Mouse (Mus musculus) leukemia stem cell, adult 10-12 weeks (primary cell): ENCODE measurements around the gene Scgb1c1. TPM values are rescaled to one million over a fixed set of nuclear protein-coding genes. Genes with fewer than 3 reads are reported as not detected.

Source experiments
- polyA plus RNA-seq: library from polyadenylated mRNA; stranded (reverse); fragments of >175 nt; gene quantifications from 2 replicates; pipeline ENCODE4 v1.2.3, GENCODE M21; 2012; ENCODE audit warnings: low replicate concordance

Scgb1c1 gene
- not detected in 2 replicates for polyA plus RNA-seq

DNA sequence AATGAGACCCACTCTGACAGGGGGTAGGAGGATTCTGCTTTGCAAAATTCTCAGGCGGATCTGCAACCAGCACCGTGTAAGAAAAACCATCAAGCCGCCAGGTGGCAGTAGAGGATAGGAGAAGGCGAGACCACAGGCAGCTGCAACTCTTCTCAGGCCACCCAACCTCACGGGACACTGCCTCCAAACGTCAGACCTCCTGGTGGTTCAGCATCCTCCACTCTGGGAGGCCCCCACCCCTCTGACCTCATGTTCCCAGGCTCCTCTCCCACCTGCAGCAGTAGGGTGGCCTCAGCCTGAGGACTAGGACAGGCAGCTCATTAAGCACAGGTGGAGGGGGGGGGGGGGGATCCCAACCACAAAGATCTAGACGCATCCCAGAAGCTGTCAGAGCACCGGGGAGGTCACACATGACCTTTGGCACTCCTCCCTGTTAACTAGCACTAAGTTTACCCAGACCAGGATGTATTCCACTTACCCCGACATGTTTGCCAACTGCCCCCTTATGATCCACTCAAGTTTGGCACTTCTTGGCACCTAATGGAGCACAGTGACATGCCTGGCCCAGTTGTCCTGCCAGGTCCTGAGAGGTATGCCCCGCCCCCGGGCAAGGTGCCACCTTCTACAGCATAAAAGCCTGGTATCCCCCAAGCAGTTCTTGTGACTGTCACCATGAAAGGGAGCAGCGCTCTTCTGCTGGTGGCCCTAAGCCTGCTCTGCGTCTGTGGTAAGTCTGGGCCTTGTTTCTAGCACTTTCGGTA is at the start of gene Scgb1c1:
TSS of gene Scgb1c1 (plus strand) at position 643 of the 761 bp plus-strand sequence.

DNA sequence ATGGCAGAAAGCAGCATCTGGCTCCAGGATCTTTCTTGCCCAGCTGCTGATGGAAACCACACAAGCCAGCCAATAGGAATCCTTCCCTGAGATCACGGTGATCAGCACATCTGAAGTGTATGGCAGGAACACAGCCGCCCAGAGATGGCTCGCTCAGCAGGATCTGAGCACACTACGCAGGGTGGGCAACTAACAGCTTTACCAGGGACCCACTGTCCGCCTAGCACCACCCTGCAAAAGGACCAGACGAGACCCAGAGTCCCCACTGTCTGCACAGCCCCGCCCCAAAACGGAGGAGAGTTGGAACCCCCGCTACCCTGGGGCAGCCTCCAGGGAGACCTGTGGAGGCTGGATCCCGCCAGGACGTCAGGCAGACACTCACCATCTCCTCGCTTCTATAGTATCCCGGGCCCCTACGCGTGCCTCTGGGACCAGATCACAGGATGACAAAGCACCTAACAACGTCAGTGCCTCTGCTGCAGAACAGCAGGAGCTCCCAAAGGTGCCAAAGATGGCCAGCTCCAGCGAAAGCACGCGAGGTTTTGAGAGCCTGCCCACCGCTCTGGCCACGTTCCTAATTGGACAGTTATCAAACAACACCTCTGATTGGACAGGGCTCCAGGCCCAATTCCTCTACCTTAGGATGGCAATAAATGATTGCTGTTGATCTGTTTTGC is 23.6 kb upstream of the Scgb1c1 start, which contains the start of gene Zfp941:
TSS of gene Zfp941 (minus strand) at position 526 of the 677 bp plus-strand sequence.

DNA sequence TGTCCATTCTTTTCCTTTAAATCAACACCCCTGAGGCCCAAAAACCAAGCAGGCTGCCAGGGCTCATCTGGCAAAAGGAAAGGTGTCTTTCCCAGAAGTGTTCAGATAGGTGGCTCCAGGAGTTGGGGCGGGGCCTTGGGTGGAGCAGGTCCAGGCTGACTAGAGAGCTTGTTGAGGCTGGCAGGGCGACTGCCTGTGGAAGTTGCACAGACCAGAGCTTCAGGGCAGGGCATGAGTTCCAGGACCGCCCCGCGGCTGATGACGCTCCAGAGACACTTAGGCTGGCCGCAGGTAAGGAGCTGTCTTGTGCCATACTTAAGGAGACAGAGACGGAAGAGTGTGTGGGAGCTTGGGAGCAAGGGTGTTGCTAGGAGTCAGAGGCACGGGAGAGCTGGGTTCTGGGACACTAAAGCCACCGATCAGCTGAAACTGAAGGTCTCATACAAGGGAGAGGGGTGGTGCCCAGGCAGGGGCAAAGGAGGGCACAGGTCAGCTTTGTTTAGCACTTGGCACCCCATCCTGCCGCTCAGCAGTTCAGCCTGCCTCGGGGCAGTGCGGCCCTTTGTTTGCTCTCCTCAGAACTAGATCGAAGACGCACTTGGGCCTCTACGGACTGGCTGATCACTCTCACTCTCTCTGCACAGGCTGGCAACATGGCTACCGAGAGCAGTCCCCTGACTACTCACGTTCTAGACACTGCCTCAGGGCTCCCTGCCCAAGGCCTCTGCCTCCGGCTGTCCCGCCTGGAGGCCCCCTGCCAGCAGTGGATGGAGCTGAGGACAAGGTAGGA is 10.2 kb upstream of the Scgb1c1 start, which contains the start of gene Urah:
TSS of gene Urah (plus strand) at position 51 of the 790 bp plus-strand sequence.

DNA sequence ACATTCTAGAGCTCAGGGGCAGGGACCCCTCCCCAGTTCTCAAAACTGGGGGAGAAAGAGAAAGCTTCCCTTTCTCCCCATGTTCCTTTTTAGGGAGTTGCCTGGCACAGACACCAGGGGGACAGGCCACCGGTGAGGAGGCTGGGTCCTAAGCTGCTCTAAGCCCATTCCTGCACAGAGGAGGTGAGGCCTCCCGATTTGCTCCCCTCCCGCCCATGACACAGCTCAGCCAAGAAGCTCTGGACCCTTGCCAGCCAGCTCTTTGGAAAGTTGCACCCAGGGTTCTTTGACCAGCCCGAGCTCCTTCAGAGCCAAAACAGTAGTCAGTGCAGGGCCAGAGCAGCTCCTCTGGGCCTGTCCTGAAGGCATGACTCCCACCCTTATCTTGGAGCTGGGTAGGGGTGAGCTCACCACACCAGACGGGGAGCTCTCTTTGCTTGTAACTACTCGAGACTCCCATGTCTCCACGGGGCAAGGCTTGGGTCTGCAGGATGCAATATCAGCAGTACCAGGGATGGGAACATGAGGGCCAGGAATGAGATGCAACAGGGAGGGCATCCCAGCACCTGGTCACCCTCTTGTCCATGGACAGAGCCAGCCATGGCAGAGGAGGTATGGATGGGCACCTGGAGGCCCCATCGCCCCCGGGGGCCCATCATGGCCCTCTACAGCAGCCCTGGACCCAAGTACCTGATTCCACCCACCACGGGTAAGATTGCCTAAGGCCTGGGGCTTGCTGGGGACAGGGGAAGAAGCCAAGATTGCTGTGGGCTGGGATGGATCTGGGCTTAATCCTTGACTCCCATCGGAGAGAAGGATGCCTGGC is 2.6 kb downstream of the Scgb1c1 start, which contains the start of gene Odf3:
TSS of gene Odf3 (plus strand) at position 51 of the 826 bp plus-strand sequence.

DNA sequence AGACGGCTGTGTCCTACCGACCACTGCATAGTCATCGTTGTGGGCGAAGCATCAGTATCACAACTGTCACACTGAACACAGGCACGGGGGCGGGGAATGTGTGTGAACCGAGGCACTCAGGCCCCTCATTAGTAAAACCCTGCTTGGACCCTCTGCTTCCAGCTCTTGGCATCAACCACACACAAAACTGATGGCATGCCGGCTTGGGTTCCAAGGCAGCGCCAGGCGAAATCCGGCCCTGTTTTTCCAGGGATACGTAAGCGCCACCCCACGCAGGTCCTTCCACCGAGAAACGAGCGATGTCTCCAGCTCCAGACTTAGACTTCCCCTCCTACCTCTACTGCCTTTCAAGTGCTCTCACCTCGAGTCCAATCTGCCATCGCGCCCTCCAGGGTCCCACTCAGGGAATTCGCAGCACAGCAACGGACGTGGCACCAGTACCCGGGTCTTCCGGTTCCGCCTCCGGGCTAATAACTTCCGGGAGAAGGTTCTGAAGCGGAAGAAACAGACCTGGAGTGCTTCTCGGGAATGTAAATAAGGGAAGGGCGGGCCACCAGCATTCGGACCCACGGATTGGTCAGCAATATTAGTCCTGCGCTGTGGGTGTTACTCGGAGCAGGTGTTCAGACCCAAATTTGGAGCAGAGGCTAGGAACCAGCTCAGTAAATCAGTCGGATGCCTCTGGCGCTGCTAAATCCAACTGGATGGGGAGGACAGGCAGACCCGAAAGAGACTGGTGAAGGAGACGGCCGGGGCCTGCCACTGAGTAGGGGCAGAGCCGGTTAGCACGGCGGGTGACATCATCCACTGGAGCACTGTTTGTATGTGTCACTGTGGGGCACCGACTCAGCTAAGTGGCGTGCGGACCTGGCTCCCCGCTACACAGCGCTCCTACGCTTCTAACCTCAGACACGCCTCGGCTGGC is 10.8 kb downstream of the Scgb1c1 start, which contains the start of gene Gm45785:
TSS of gene Gm45785 (minus strand) at position 472 of the 925 bp plus-strand sequence.

DNA sequence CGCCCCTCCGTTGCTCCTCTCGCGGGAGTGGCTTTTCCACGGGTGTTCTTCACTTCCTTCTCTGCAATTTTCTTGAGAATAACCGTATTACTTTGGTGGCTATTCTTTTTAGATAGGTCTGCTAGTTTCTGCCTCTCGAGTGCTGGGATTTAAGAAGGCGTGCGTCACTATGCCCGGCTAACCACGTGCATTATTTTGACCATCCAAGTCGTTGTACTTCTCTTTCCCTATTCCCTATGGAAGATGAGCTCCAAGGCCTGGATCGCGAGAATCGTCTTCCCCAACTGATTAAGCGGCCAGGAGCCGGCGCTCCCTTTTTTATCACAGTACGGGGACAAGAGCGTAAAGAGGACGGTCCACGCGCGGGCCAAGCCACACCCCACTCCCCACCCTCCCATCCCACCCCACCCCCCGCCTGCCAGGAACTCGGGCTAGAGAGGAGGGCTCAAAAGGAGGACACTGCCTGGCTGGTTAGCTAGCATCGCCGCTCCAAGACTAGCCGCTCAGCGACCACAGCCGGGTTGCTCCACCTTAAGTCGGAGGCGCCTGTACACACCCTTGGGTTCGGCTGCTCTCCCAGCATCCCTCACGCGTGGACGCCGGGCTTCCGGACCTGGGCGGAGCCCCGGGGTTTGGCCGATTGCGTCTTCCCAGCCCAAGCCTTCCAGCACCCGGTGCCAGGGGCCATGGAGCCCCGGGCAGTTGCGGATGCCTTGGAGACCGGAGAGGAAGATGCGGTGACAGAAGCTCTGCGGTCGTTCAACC is 11.6 kb downstream of the Scgb1c1 start, which contains the start of gene Ric8a:
TSS of gene Ric8a (plus strand) at position 173 of the 765 bp plus-strand sequence.

DNA sequence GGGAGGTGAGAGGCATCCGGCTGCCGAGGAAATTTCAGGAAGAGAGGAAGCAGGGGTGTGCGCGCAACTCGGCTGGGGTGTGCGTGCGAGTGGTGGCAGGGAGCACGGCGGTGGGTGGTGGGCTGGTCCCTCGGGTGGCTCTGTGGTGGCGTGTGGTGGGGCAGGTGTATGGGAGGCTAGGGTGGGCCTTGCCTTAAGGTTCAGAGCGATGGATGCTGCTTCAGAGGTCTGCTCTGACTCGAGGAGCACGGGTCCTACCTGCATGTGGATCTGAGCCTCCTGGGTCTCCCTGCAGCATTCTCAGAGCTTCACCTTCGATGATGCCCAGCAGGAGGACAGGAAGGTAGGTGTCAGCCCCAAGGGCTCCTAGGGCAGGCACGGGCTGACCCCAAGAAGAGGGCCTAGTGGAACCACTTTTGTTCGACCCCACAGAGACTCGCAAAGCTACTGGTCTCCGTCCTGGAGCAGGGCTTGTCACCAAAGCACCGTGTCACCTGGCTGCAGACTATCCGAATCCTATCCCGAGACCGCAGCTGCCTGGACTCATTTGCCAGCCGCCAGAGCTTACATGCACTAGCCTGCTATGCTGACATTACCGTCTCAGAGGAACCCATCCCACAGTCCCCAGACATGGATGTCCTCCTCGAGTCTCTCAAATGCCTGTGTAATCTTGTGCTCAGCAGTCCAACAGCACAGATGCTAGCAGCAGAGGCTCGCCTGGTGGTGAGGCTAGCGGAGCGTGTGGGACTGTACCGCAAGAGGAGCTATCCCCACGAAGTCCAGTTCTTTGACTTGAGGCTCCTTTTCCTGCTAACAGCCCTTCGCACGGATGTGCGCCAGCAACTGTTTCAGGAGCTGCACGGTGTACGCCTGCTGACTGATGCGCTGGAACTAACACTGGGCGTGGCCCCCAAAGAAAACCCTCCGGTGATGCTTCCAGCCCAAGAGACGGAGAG is 12.5 kb downstream of the Scgb1c1 start, which contains the start of gene Bet1l:
TSS of gene Bet1l (minus strand) at position 28 of the 956 bp plus-strand sequence.

DNA sequence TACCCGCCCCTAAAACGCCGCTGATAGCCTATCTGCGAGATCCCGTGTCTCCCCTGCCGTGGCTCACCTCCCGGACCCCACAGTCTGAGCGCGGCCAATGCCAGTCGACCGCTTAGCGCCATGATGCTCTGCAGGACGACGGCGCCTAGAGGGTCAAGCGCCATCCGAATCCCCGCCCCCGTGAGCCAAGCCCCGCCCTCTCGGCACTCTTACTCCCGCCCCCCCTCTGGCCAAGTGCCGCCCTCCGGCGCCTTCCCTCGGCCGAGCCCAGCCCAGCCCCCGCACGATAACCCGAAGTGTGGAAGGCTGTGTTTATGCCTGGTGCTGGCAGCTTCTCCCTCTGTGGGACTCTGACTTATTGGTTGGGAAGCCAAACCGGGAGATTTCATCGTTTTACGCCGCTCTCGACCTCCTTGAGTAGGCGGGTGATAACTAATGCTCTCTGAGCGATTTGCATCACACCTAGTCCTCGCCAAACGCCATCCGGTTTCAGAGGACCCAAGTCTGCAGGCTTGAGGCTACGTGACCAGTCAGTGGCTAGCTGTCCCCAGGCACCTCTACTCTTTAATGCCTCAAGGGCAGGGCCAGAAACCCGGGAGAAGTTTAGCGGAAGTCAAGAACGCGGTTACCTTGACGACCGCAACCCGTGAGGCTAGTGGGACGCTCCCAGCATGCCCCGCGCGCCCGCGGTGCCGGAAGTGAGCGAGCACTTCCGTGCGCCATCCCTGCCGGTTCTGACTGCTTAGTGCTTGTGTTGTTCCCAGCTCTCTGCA is 36.5 kb downstream of the Scgb1c1 start, which contains the start of the genes Psmd13 and Sirt3:
TSS of gene Psmd13 (plus strand) at position 273 of the 773 bp plus-strand sequence.
TSS of gene Sirt3 (minus strand) at position 614 of the 773 bp plus-strand sequence.

Other genes with a start within 250 kb of the Scgb1c1 start
- not detected in 2 replicates for gene Olfr46, start 244.3 kb upstream of the Scgb1c1 start, polyA plus RNA-seq
- not detected in 2 replicates for gene Olfr61, start 216.6 kb upstream of the Scgb1c1 start, polyA plus RNA-seq
- not detected in 2 replicates for gene Olfr53, start 199.1 kb upstream of the Scgb1c1 start, polyA plus RNA-seq
- gene Olfr539, start 185.6 kb upstream of the Scgb1c1 start, polyA plus RNA-seq: not detected in 2 replicates
- gene Olfr45, start 163.6 kb upstream of the Scgb1c1 start, polyA plus RNA-seq: not detected in 2 replicates
- gene Olfr541, start 148.3 kb upstream of the Scgb1c1 start, polyA plus RNA-seq: not detected in 2 replicates
- not detected in 2 replicates for gene Cyp2e1, start 81.8 kb upstream of the Scgb1c1 start, polyA plus RNA-seq
- gene Syce1, start 57.7 kb upstream of the Scgb1c1 start, polyA plus RNA-seq: not detected in 2 replicates
- not detected in 2 replicates for gene Zfp941, start 23.4 kb upstream of the Scgb1c1 start, polyA plus RNA-seq
- gene Urah, start 10.5 kb upstream of the Scgb1c1 start, polyA plus RNA-seq: not detected in 2 replicates
- gene Odf3, start 2.3 kb downstream of the Scgb1c1 start, polyA plus RNA-seq: not detected in 2 replicates
- gene Gm45785, start 10.8 kb downstream of the Scgb1c1 start, polyA plus RNA-seq: not detected in 2 replicates
- gene Ric8a, start 11.4 kb downstream of the Scgb1c1 start, polyA plus RNA-seq: 59.0 and 60.4 TPM in 2 replicates
- gene Bet1l, start 12.0 kb downstream of the Scgb1c1 start, polyA plus RNA-seq: 1.6 and 5.5 TPM in 2 replicates
- 24.5 and 69.2 TPM in 2 replicates for gene Psmd13, start 36.4 kb downstream of the Scgb1c1 start, polyA plus RNA-seq
- gene Sirt3, start 36.8 kb downstream of the Scgb1c1 start, polyA plus RNA-seq: 32.7 and 37.1 TPM in 2 replicates
- gene Cox8b, start 54.9 kb downstream of the Scgb1c1 start, polyA plus RNA-seq: not detected in 2 replicates
- not detected in 2 replicates for gene Nlrp6, start 75.4 kb downstream of the Scgb1c1 start, polyA plus RNA-seq
- 8.1 and 14.9 TPM in 2 replicates for gene Pgghg, start 95.8 kb downstream of the Scgb1c1 start, polyA plus RNA-seq
- gene Ifitm5, start 104.7 kb downstream of the Scgb1c1 start, polyA plus RNA-seq: 0.58 TPM in 1 of 2 replicates, not detected in the other
- gene Gm45717, start 110.4 kb downstream of the Scgb1c1 start, polyA plus RNA-seq: not detected in 2 replicates
- gene Ifitm2, start 110.4 kb downstream of the Scgb1c1 start, polyA plus RNA-seq: 14.4 and 81.4 TPM in 2 replicates
- 1.1 and 10.3 TPM in 2 replicates for gene Ifitm1, start 121.7 kb downstream of the Scgb1c1 start, polyA plus RNA-seq
- gene Ifitm3, start 165.2 kb downstream of the Scgb1c1 start, polyA plus RNA-seq: 12.1 and 15.1 TPM in 2 replicates
- gene Ifitm6, start 172.4 kb downstream of the Scgb1c1 start, polyA plus RNA-seq: 0.77 TPM in 1 of 2 replicates, not detected in the other
- gene Gm17387, start 183.6 kb downstream of the Scgb1c1 start, polyA plus RNA-seq: not detected in 2 replicates
- 2.6 and 3.4 TPM in 2 replicates for gene B4galnt4, start 215.6 kb downstream of the Scgb1c1 start, polyA plus RNA-seq
- 5.0 and 6.6 TPM in 2 replicates for gene Pkp3, start 232.7 kb downstream of the Scgb1c1 start, polyA plus RNA-seq